Mouse (Mus musculus): ENCODE results near the gene Pemt. TPM values are rescaled to one million over a fixed set of nuclear protein-coding genes. Genes with fewer than 3 reads are reported as not detected.

The Pemt gene
- polyA plus RNA-seq, 1 experiment from 2014 or later: 6.0 TPM

GRCm38 (mm10) chr11:60016726-60017125 lies 29.6 kb downstream of the Pemt start:
- Histone ChIP-seq H3K27me3 (replicated peaks; ENCODE audit: insufficient read depth, low read length) (no peaks in the 10 kb centered on the region), H3K4me1 (ENCODE audit: insufficient read depth, low read depth, low read length) (no peaks in the 10 kb centered on the region), H3K36me3 (ENCODE audit: insufficient read depth, low read length) (no peaks in the 10 kb centered on the region), H3K9ac (replicated peaks; ENCODE audit: low read depth) (no peak overlapping the region), H3K9me3 (ENCODE audit: low read length) (no peaks in the 10 kb centered on the region), H3K4me2 (replicated peaks; ENCODE audit: low read depth, low read length) (no peak overlapping the region), H3K27ac (ENCODE audit: low read length) (no peak overlapping the region), H3K4me3 (ENCODE audit: low read depth, low read length) (no peak overlapping the region)
- WGBS: 35% methylated on average over 4 of the region's 4 CpGs
- ATAC-seq: no peak
- TF ChIP-seq CTCF (IDR thresholded peaks at IDR 0.05): no peak
- no peak for TF ChIP-seq EP300 (IDR thresholded peaks at IDR 0.05)
- DNase-seq (ENCODE audit: low spot score): no peak

- Histone ChIP-seq H3K9ac (replicated peaks; ENCODE audit: low read depth) (no peak overlapping the region), H3K4me3 (ENCODE audit: low read depth, low read length) (no peak overlapping the region), H3K9me3 (ENCODE audit: low read length) (no peaks in the 10 kb centered on the region), H3K4me1 (ENCODE audit: insufficient read depth, low read depth, low read length) (no peaks in the 10 kb centered on the region), H3K36me3 (ENCODE audit: insufficient read depth, low read length) (no peaks in the 10 kb centered on the region), H3K4me2 (replicated peaks; ENCODE audit: low read depth, low read length) (no peak overlapping the region), H3K27ac (ENCODE audit: low read length) (no peak overlapping the region), H3K27me3 (replicated peaks; ENCODE audit: insufficient read depth, low read length) (no peaks in the 10 kb centered on the region)
- no peak for ATAC-seq
- DNase-seq (ENCODE audit: low spot score): no peak
- 72% methylated on average over 3 of the region's 3 CpGs for WGBS
- TF ChIP-seq CTCF (IDR thresholded peaks at IDR 0.05) (no peak), EP300 (IDR thresholded peaks at IDR 0.05) (no peak)
Observed at GRCm38 (mm10) chr11:60011516-60011915, 34.8 kb downstream of the Pemt start.

GRCm38 (mm10) chr11:60009451-60009850 lies 36.8 kb downstream of the Pemt start:
- ATAC-seq (no peak), DNase-seq (ENCODE audit: low spot score) (no peak)
- Histone ChIP-seq H3K9ac (replicated peaks; ENCODE audit: low read depth) (no peak overlapping the region), H3K4me1 (ENCODE audit: insufficient read depth, low read depth, low read length) (no peaks in the 10 kb centered on the region), H3K4me3 (ENCODE audit: low read depth, low read length) (no peak overlapping the region), H3K36me3 (ENCODE audit: insufficient read depth, low read length) (no peaks in the 10 kb centered on the region), H3K9me3 (ENCODE audit: low read length) (no peaks in the 10 kb centered on the region), H3K4me2 (replicated peaks; ENCODE audit: low read depth, low read length) (no peak overlapping the region), H3K27ac (ENCODE audit: low read length) (no peak overlapping the region), H3K27me3 (replicated peaks; ENCODE audit: insufficient read depth, low read length) (no peaks in the 10 kb centered on the region)
- WGBS: 67% methylated on average over 3 of the region's 3 CpGs
- TF ChIP-seq CTCF (IDR thresholded peaks at IDR 0.05) (no peak), EP300 (IDR thresholded peaks at IDR 0.05) (no peak)

- no peak overlapping the region for H3K9ac ChIP-seq (replicated peaks; ENCODE audit: low read depth)
- no peak overlapping the region for H3K4me3 ChIP-seq (ENCODE audit: low read depth, low read length)
- TF ChIP-seq CTCF (IDR thresholded peaks at IDR 0.05) (no peak), EP300 (IDR thresholded peaks at IDR 0.05) (no peak)
- no peak overlapping the region for H3K27ac ChIP-seq (ENCODE audit: low read length)
- H3K9me3 ChIP-seq (ENCODE audit: low read length): no peaks in the 10 kb centered on the region
- ATAC-seq (no peak), DNase-seq (ENCODE audit: low spot score) (no peak)
- no peaks in the 10 kb centered on the region for H3K27me3 ChIP-seq (replicated peaks; ENCODE audit: insufficient read depth, low read length)
- 70% methylated on average over 3 of the region's 3 CpGs for WGBS
- no peaks in the 10 kb centered on the region for H3K36me3 ChIP-seq (ENCODE audit: insufficient read depth, low read length)
- H3K4me1 ChIP-seq (ENCODE audit: insufficient read depth, low read depth, low read length): no peaks in the 10 kb centered on the region
- H3K4me2 ChIP-seq (replicated peaks; ENCODE audit: low read depth, low read length): no peak overlapping the region
Observed at GRCm38 (mm10) chr11:60005866-60006265, 40.4 kb downstream of the Pemt start.

GRCm38 (mm10) chr11:60004716-60005115 lies 41.6 kb downstream of the Pemt start:
- no peaks in the 10 kb centered on the region for H3K27me3 ChIP-seq (replicated peaks; ENCODE audit: insufficient read depth, low read length)
- no peak overlapping the region for H3K27ac ChIP-seq (ENCODE audit: low read length)
- TF ChIP-seq EP300 (IDR thresholded peaks at IDR 0.05) (no peak), CTCF (IDR thresholded peaks at IDR 0.05) (no peak)
- DNase-seq (ENCODE audit: low spot score) (no peak), ATAC-seq (no peak)
- WGBS: 68% methylated on average over 6 of the region's 6 CpGs
- H3K4me1 ChIP-seq (ENCODE audit: insufficient read depth, low read depth, low read length): no peaks in the 10 kb centered on the region
- no peak overlapping the region for H3K9ac ChIP-seq (replicated peaks; ENCODE audit: low read depth)
- H3K4me2 ChIP-seq (replicated peaks; ENCODE audit: low read depth, low read length): no peak overlapping the region
- no peak overlapping the region for H3K4me3 ChIP-seq (ENCODE audit: low read depth, low read length)
- no peaks in the 10 kb centered on the region for H3K9me3 ChIP-seq (ENCODE audit: low read length)
- no peaks in the 10 kb centered on the region for H3K36me3 ChIP-seq (ENCODE audit: insufficient read depth, low read length)

- DNase-seq (ENCODE audit: low spot score) (no peak), ATAC-seq (no peak)
- H3K36me3 ChIP-seq (ENCODE audit: insufficient read depth, low read length): no peaks in the 10 kb centered on the region
- H3K9me3 ChIP-seq (ENCODE audit: low read length): no peaks in the 10 kb centered on the region
- TF ChIP-seq CTCF (IDR thresholded peaks at IDR 0.05): no peak
- no peak for TF ChIP-seq EP300 (IDR thresholded peaks at IDR 0.05)
- no peak overlapping the region for H3K4me2 ChIP-seq (replicated peaks; ENCODE audit: low read depth, low read length)
- H3K27me3 ChIP-seq (replicated peaks; ENCODE audit: insufficient read depth, low read length): no peaks in the 10 kb centered on the region
- H3K27ac ChIP-seq (ENCODE audit: low read length): no peak overlapping the region
- 71% methylated on average over 7 of the region's 8 CpGs for WGBS
- no peaks in the 10 kb centered on the region for H3K4me1 ChIP-seq (ENCODE audit: insufficient read depth, low read depth, low read length)
- H3K4me3 ChIP-seq (ENCODE audit: low read depth, low read length): no peak overlapping the region
- H3K9ac ChIP-seq (replicated peaks; ENCODE audit: low read depth): no peak overlapping the region
Observed at GRCm38 (mm10) chr11:60003811-60004210, 42.5 kb downstream of the Pemt start.
